Mouse (Mus musculus) forebrain, embryonic 13.5 days (tissue): ENCODE measurements around the gene BC029722. TPM values are rescaled to one million over a fixed set of nuclear protein-coding genes. Genes with fewer than 3 reads are reported as not detected.

Experiments
- ATAC-seq: fragments of 200-750 bp; cut with Nextera tagmentation; 2 replicates; pipeline ENCODE4 v1.8.0; 2017
- H3K27ac ChIP-seq: fragments of 300-500 bp; sonication (generic); 2 replicates; pipeline ENCODE4 v1.5.1; 2015; ENCODE audit warnings: inconsistent platforms, mild to moderate bottlenecking, moderate library complexity
- H3K27me3 ChIP-seq: fragments of 300-500 bp; sonication (generic); 2 replicates; pipeline ENCODE4 v1.6.1; 2015; ENCODE audit warnings: mild to moderate bottlenecking, inconsistent platforms
- H3K36me3 ChIP-seq: fragments of 300-500 bp; sonication (generic); 2 replicates; pipeline ENCODE4 v1.6.1; 2015; ENCODE audit warnings: mild to moderate bottlenecking, inconsistent platforms; ENCODE audit not compliant: poor library complexity, severe bottlenecking
- H3K4me1 ChIP-seq: fragments of 300-500 bp; sonication (generic); 2 replicates; pipeline ENCODE4 v1.6.1; 2015; ENCODE audit warnings: inconsistent platforms
- H3K4me2 ChIP-seq: fragments of 300-500 bp; sonication (generic); 2 replicates; pipeline ENCODE4 v1.6.1; 2015; ENCODE audit warnings: inconsistent platforms, mild to moderate bottlenecking, moderate library complexity
- H3K4me3 ChIP-seq: fragments of 300-500 bp; sonication (generic); 2 replicates; pipeline ENCODE4 v1.5.1; 2015; ENCODE audit warnings: mild to moderate bottlenecking, inconsistent platforms
- H3K9ac ChIP-seq: fragments of 300-500 bp; sonication (generic); 2 replicates; pipeline ENCODE4 v1.6.1; 2015; ENCODE audit warnings: mild to moderate bottlenecking, inconsistent platforms
- H3K9me3 ChIP-seq: fragments of 300-500 bp; sonication (generic); replicated peaks from 2 replicates; pipeline ENCODE4 v1.6.1; 2016; ENCODE audit warnings: inconsistent platforms
- WGBS: fragments of 180-500 bp; shearing (Covaris S2); methylation state at CpG from one replicate; pipeline ENCODE4 v1.1.7; 2015; 5-methylcytosine and 5-hydroxymethylcytosine counted together
- polyA plus RNA-seq: library from polyadenylated mRNA; unstranded; fragments of >200 nt; fragmentation: Nextera tagmentation; extraction: Ambion mirVana; gene quantifications from 2 replicates; pipeline ENCODE4 v1.2.1, GENCODE M21; 2015

BC029722 gene
- 19.4 and 20.3 TPM in 2 replicates for polyA plus RNA-seq

GRCm38 (mm10) chr2:155819392-155819448, at the start of gene BC029722:
Gene BC029722, minus strand, starts transcription at chr2:155819426.
- peak within 1 kb of the TSS; percentile 52 for H3K4me3 ChIP-seq
- H3K27ac ChIP-seq = peak within 1 kb of the TSS; percentile 76
- no peaks in the 10 kb centered on the region for H3K9me3 ChIP-seq
- peaks cover 55% of the 10 kb centered on the region for H3K36me3 ChIP-seq
- H3K9ac ChIP-seq = peak within 1 kb of the TSS; percentile 84
- H3K27me3 ChIP-seq = no peaks in the 10 kb centered on the region
- no peak for ATAC-seq
- peaks cover 22% of the 10 kb centered on the region for H3K4me1 ChIP-seq
- H3K4me2 ChIP-seq = peak within 1 kb of the TSS; percentile 96

GRCm38 (mm10) chr2:155868320-155868719, 49.1 kb upstream of the BC029722 start:
- Histone ChIP-seq H3K36me3 (peaks cover 16% of the 10 kb centered on the region), H3K27me3 (no peaks in the 10 kb centered on the region), H3K4me3 (no peak overlapping the region), H3K4me1 (peaks cover 30% of the 10 kb centered on the region), H3K9me3 (no peaks in the 10 kb centered on the region), H3K4me2 (no peak overlapping the region), H3K27ac (no peak overlapping the region), H3K9ac (no peak overlapping the region)
- ATAC-seq = no peak
- WGBS = 98% methylated on average over 8 of the region's 8 CpGs

- peak; percentile 86 for ATAC-seq
- Histone ChIP-seq H3K27me3 (no peaks in the 10 kb centered on the region), H3K4me2 (peak overlapping the region; percentile 33), H3K4me3 (no peak overlapping the region), H3K9ac (no peak overlapping the region), H3K9me3 (no peaks in the 10 kb centered on the region), H3K4me1 (peaks cover 18% of the 10 kb centered on the region), H3K27ac (0 out of 2 replicates have a peak overlapping the region, but pooled peaks have one; percentile 0), H3K36me3 (peaks cover 6% of the 10 kb centered on the region)
- 46% methylated on average over 11 of the region's 11 CpGs for WGBS
Measured at GRCm38 (mm10) chr2:155863301-155863867, 44.2 kb upstream of the BC029722 start.

- Histone ChIP-seq H3K4me3 (no peak overlapping the region), H3K9ac (no peak overlapping the region), H3K27me3 (no peaks in the 10 kb centered on the region), H3K9me3 (no peaks in the 10 kb centered on the region), H3K4me1 (peaks cover 18% of the 10 kb centered on the region), H3K36me3 (peaks cover 3% of the 10 kb centered on the region), H3K27ac (0 out of 2 replicates have a peak overlapping the region, but pooled peaks have one; percentile 0), H3K4me2 (peak overlapping the region; percentile 33)
- peak; percentile 97 for ATAC-seq
- WGBS = 50% methylated on average over 13 of the region's 13 CpGs
Measured at GRCm38 (mm10) chr2:155862573-155863300, 43.5 kb upstream of the BC029722 start.

GRCm38 (mm10) chr2:155861581-155861980, 42.4 kb upstream of the BC029722 start:
- no peaks in the 10 kb centered on the region for H3K27me3 ChIP-seq
- WGBS = 90% methylated on average over 6 of the region's 6 CpGs
- H3K4me2 ChIP-seq = no peak overlapping the region
- ATAC-seq = no peak
- no peaks in the 10 kb centered on the region for H3K9me3 ChIP-seq
- peaks cover 18% of the 10 kb centered on the region for H3K4me1 ChIP-seq
- no peak overlapping the region for H3K27ac ChIP-seq
- H3K4me3 ChIP-seq = no peak overlapping the region
- peaks cover under 1% of the 10 kb centered on the region for H3K36me3 ChIP-seq
- no peak overlapping the region for H3K9ac ChIP-seq

- Histone ChIP-seq H3K27ac (no peak overlapping the region), H3K4me3 (no peak overlapping the region), H3K4me2 (no peak overlapping the region), H3K4me1 (peaks cover 18% of the 10 kb centered on the region), H3K9ac (no peak overlapping the region), H3K9me3 (no peaks in the 10 kb centered on the region), H3K27me3 (no peaks in the 10 kb centered on the region), H3K36me3 (peaks cover 7% of the 10 kb centered on the region)
- ATAC-seq = no peak
- 85% methylated on average over 7 of the region's 7 CpGs for WGBS
Measured at GRCm38 (mm10) chr2:155860102-155860501, 40.9 kb upstream of the BC029722 start.

- Histone ChIP-seq H3K36me3 (peaks cover 54% of the 10 kb centered on the region), H3K9ac (no peak overlapping the region), H3K4me1 (no peaks in the 10 kb centered on the region), H3K4me2 (no peak overlapping the region), H3K9me3 (no peaks in the 10 kb centered on the region), H3K27me3 (no peaks in the 10 kb centered on the region), H3K27ac (no peak overlapping the region), H3K4me3 (no peak overlapping the region)
- ATAC-seq = no peak
- WGBS = 93% methylated on average over 5 of the region's 5 CpGs
Measured at GRCm38 (mm10) chr2:155852536-155852935, 33.3 kb upstream of the BC029722 start.

- no peak for ATAC-seq
- H3K9me3 ChIP-seq = no peaks in the 10 kb centered on the region
- no peak overlapping the region for H3K9ac ChIP-seq
- 81% methylated on average over 7 of the region's 7 CpGs for WGBS
- H3K4me1 ChIP-seq = no peaks in the 10 kb centered on the region
- H3K4me2 ChIP-seq = no peak overlapping the region
- peaks cover 66% of the 10 kb centered on the region for H3K36me3 ChIP-seq
- H3K4me3 ChIP-seq = no peak overlapping the region
- H3K27me3 ChIP-seq = no peaks in the 10 kb centered on the region
- no peak overlapping the region for H3K27ac ChIP-seq
Measured at GRCm38 (mm10) chr2:155850120-155850519, 30.9 kb upstream of the BC029722 start.

- H3K4me3 ChIP-seq = no peak overlapping the region
- H3K27me3 ChIP-seq = no peaks in the 10 kb centered on the region
- H3K36me3 ChIP-seq = peaks cover 72% of the 10 kb centered on the region
- H3K27ac ChIP-seq = no peak overlapping the region
- H3K4me1 ChIP-seq = no peaks in the 10 kb centered on the region
- no peak overlapping the region for H3K4me2 ChIP-seq
- H3K9ac ChIP-seq = no peak overlapping the region
- no peak for ATAC-seq
- WGBS = 61% methylated on average over 7 of the region's 7 CpGs
- H3K9me3 ChIP-seq = no peaks in the 10 kb centered on the region
Measured at GRCm38 (mm10) chr2:155849464-155849863, 30.2 kb upstream of the BC029722 start.

GRCm38 (mm10) chr2:155848291-155848690, 29.1 kb upstream of the BC029722 start:
- peaks cover 69% of the 10 kb centered on the region for H3K36me3 ChIP-seq
- no peak for ATAC-seq

GRCm38 (mm10) chr2:155846930-155847329, 27.7 kb upstream of the BC029722 start:
- ATAC-seq = no peak
- H3K9ac ChIP-seq = no peak overlapping the region

More at GRCm38 (mm10) chr2:155848291-155848690, 29.1 kb upstream of the BC029722 start:
- WGBS = 27% methylated on average over 6 of the region's 6 CpGs
- Histone ChIP-seq H3K9ac (no peak overlapping the region), H3K4me1 (no peaks in the 10 kb centered on the region), H3K27me3 (no peaks in the 10 kb centered on the region), H3K4me3 (no peak overlapping the region), H3K4me2 (no peak overlapping the region), H3K9me3 (no peaks in the 10 kb centered on the region), H3K27ac (no peak overlapping the region)

GRCm38 (mm10) chr2:155838961-155839360, 19.7 kb upstream of the BC029722 start:
- no peak overlapping the region for H3K4me3 ChIP-seq
- no peak for ATAC-seq
- no peak overlapping the region for H3K9ac ChIP-seq
- H3K36me3 ChIP-seq = no peaks in the 10 kb centered on the region
- H3K27ac ChIP-seq = no peak overlapping the region
- no peak overlapping the region for H3K4me2 ChIP-seq
- WGBS = 87% methylated on average over 4 of the region's 4 CpGs
- H3K4me1 ChIP-seq = no peaks in the 10 kb centered on the region
- H3K27me3 ChIP-seq = no peaks in the 10 kb centered on the region
- H3K9me3 ChIP-seq = no peaks in the 10 kb centered on the region

More at GRCm38 (mm10) chr2:155846930-155847329, 27.7 kb upstream of the BC029722 start:
- Histone ChIP-seq H3K36me3 (peaks cover 65% of the 10 kb centered on the region), H3K4me3 (no peak overlapping the region), H3K27me3 (no peaks in the 10 kb centered on the region), H3K27ac (no peak overlapping the region), H3K4me1 (no peaks in the 10 kb centered on the region), H3K4me2 (no peak overlapping the region), H3K9me3 (no peaks in the 10 kb centered on the region)
- WGBS = 84% methylated on average over 8 of the region's 8 CpGs

GRCm38 (mm10) chr2:155837961-155838360, 18.7 kb upstream of the BC029722 start:
- Histone ChIP-seq H3K36me3 (no peaks in the 10 kb centered on the region), H3K4me3 (no peak overlapping the region), H3K27me3 (no peaks in the 10 kb centered on the region), H3K9me3 (no peaks in the 10 kb centered on the region), H3K9ac (no peak overlapping the region), H3K4me2 (no peak overlapping the region), H3K27ac (no peak overlapping the region), H3K4me1 (no peaks in the 10 kb centered on the region)
- ATAC-seq = no peak
- WGBS = 74% methylated on average over 3 of the region's 3 CpGs
